Mouse (Mus musculus) testis, adult 2 months (tissue): ENCODE results near the gene Top3a.

Source experiments
- CTCF ChIP-seq: fragments of 200-500 bp; IDR thresholded peaks from 2 replicates; pipeline ENCODE4 v1.5.1; 2012; ENCODE audit warnings: low read depth, mild to moderate bottlenecking, inconsistent platforms, low read length, moderate library complexity; ENCODE audit not compliant: control insufficient read depth, insufficient read depth, insufficient replicate concordance
- POLR2A ChIP-seq: fragments of 200-500 bp; IDR thresholded peaks from 2 replicates; pipeline ENCODE4 v1.6.1; 2012; ENCODE audit warnings: low read depth, mild to moderate bottlenecking, inconsistent platforms, low read length, moderate library complexity; ENCODE audit not compliant: control insufficient read depth

GRCm38 (mm10) chr11:60726601-60727391 is 50.4 kb downstream of the Top3a start, which contains the start of gene Flii:
- TF ChIP-seq POLR2A (0 out of 2 replicates have a peak, but pooled peaks have one; percentile 46), CTCF (peak; percentile 30; the same call in 1 of the 2 replicates)
